Mouse (Mus musculus) cerebellum, adult (tissue): Measurements from ENCODE around the gene Neurl2.
A peak's percentile ranks its signal among the peaks of the same experiment; 100 is the strongest.

ENCODE experiments used
- ATAC-seq: cut with Nextera tagmentation; 2 replicates; pipeline ENCODE4 v1.9.2; 2017; ENCODE audit warnings: mild to moderate bottlenecking, moderate library complexity, mixed read lengths; ENCODE audit not compliant: insufficient number of reproducible peaks, low FRiP score, low TSS enrichment

The Neurl2 gene

GRCm38 (mm10) chr2:164791841-164792261, 41.4 kb downstream of the Neurl2 start:
- no peak for ATAC-seq

DNA sequence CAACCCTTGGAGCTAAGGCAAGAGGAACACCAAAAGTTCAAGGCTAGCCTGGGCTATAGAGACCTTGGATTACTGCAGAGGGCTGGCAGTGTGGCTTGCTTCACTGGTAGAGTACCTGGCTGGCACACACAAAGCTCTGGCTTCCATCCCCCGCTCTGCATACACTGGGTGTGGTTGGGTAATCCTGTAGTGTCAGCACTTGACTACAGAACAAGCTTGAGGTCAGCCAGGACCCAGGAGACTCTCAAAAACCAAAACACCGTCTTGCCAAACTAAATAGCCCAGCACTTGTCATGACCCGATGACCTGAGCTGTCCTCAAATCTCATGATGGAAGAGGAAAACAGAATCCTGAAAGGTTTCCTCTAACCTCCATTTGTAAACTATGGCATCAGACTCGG, 42.8 kb downstream of the Neurl2 start:
- no peak for ATAC-seq

DNA sequence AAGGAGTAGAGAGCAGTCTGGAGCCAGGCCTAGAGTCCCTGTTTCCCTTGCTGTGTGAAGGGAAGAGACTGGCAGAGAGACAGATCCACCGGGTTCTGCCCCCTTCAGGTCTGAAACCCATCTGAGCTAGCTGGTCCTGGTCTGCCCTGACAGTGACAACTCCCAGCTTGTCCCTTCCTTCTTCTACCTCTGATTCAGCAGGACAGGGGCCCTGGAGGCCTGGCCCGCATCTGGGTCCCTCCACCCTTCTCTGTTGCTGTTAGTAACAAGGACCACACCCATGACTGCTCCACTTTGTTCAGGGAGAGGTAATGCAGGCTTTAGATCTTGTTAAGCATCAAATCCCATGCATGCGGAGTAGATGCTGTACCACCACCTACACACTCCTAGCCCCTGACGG, 44.8 kb downstream of the Neurl2 start:
- no peak for ATAC-seq

DNA sequence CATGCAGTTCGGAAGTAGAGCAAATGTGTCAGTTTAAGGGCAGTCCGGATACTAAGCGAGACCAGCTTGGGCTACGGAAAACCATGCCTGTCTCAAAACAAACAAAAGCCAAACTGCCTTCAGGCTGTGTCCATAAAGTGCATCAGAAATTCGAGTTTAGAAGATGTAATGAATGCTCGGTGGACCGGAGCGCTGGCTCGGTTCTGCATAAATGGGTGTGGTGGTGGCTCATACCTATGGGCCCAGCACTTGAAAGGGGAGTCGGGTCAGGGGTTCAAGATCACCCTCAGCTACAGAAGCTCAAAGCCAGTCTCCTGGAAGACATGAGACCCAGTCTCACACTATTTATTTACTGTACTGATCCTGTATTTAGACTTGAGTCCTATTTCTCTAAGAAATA, 45.5 kb downstream of the Neurl2 start:
- no peak for ATAC-seq

DNA sequence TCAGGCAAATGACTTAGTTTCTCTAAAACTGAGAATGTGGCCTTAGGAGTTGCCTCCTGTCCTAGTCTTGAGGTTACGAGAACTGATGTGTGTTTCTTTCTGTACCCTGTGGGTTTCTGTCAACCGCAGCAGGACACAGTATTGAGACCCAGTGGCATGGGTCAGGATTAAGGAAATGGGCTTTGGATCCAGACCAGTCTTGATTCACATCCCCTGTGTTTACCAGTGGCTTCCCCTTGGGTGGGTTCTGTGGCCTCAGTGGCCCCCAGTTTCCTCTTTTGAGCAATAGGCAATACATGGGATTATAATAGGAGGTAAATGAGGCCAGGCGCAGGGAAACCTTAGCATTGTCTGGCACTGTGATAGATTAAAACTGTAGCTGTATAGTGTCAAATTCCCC, 46.2 kb downstream of the Neurl2 start:
- ATAC-seq: no peak

- ATAC-seq: no peak
Measured at GRCm38 (mm10) chr2:164786388-164786885, 46.8 kb downstream of the Neurl2 start.

- ATAC-seq: peak; percentile 89
Measured at GRCm38 (mm10) chr2:164785481-164786387, 47.5 kb downstream of the Neurl2 start, which contains the start of gene Snx21. TSS of gene Snx21 (plus strand) at chr2:164785823.

- ATAC-seq: no peak
Measured at GRCm38 (mm10) chr2:164784869-164785420, 48.3 kb downstream of the Neurl2 start.

- ATAC-seq: no peak
Measured at GRCm38 (mm10) chr2:164783926-164784581, 49.2 kb downstream of the Neurl2 start.

GRCm38 (mm10) chr2:164781876-164782275, 51.4 kb downstream of the Neurl2 start:
- no peak for ATAC-seq
